Mouse (Mus musculus): ENCODE data around the gene Pgc.

Gene Pgc

GRCm38 (mm10) chr17:47726566-47726965 lies at the start of gene Pgc:
Gene Pgc, plus strand, starts transcription at chr17:47726842.
- DNase-seq: no peak

DNA sequence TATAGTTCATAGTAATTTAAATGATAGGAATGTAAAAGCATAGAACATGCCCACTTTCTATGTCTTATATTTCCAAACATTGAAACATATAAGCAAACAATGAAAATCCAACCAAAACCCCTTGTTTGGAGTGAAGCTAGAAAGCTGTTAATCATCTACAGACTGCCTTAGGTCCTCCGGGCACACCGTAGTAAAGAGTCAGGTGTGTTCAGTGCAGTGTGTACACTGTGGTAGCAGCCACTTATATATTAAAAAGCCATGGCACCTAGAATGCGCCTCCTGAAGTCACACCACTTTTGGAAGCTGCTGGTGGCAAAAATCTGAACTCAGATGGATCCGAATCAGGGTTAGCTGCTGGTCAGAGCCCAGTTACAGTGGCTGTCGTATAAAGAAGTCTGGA lies 48.4 kb upstream of the Pgc start:
- DNase-seq: no peak

DNA sequence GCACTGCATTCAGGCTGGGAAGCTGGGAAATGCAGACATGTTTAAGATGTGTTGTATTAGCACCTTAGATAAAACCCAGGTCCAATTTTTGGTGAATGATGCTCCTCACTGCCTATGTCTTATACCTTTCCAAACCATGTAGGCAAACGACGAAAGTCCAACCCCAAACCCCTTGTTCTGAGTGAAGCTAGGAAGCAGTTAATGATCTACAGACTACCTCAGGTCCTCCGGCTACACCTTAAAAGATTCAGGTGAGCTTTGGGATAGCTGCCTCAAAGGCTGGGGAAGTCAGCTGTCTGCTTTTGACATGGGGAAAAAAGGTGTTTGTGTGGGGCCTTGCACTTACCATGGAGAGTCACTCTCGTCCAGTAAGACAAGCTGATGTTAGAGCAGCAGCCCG lies 47.9 kb upstream of the Pgc start:
- DNase-seq: no peak

DNA sequence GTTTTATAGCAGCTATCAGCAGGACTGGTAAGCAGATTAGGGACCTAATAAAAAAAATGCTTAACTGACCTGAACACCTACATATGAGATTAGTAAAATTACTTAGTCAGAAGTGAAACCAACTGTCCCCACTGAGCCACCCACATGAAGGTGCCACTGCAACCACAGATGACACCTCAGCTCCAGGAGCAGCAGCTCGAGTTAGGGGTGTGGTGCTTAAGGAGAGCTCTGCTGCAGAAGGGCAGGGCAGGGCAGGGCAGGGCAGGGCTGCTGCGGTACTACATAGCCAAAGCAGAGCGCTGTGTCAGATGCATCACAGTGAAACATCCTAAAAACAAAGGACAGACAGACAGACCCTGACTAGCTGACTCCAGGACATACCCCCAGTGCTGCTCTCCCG lies 43.8 kb upstream of the Pgc start:
- DNase-seq: no peak

- DNase-seq: peak; percentile 98
These were observed 39.0 kb upstream of the Pgc start for GRCm38 (mm10) chr17:47687409-47688343.

DNA sequence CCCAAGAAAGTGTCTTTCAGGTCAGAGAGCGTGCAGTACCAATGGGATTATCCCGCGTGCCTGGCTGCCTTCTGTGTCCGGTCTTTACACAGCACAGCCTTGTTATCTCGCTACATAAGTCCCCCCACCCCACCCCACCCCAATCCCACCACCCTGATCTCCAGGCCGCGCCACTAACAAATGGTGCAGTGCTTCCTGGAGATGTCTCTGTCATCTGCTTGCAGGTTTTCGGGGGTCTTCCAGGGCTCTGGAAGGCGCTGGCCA lies 38.4 kb upstream of the Pgc start, which contains the start of gene Tomm6:
Tomm6 (minus strand) TSS at position 43 of the 264 bp plus-strand sequence.
- DNase-seq: no peak

- DNase-seq: peak; percentile 80
These were observed 37.8 kb upstream of the Pgc start, which contains the start of gene Frs3 for GRCm38 (mm10) chr17:47688608-47689575. Gene Frs3, plus strand, starts transcription at chr17:47689030.

DNA sequence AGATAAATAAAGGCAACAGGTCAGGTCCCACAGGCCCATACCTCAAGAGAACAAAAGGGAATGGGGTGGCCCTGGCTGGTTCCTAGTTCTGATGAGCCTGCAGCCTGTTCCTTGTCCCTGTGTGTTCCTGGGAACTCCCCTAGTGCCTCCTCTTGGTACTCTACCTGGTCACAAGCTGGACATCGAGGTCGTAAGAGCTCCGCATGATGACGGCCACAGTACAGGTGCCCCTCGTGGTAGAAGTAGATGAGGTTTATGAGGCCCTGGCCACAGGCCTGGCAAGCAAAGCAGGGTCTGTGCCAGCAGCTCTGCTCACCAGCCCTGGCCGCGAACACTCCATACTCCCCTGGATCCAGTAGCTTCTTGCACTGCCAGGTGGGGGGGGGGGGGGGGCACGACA lies 36.7 kb upstream of the Pgc start:
- no peak for DNase-seq

- DNase-seq: no peak
These were observed 35.0 kb upstream of the Pgc start for GRCm38 (mm10) chr17:47691650-47692049.

GRCm38 (mm10) chr17:47693671-47694441 lies 32.8 kb upstream of the Pgc start:
- DNase-seq: no peak

DNA sequence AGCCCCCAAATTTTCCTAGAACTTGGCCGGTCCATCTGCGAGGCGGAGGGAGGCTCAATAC lies 32.4 kb upstream of the Pgc start, which contains the start of gene Gm21981:
Gm21981 (minus strand) TSS at position 14 of the 61 bp plus-strand sequence.
- DNase-seq: no peak

DNA sequence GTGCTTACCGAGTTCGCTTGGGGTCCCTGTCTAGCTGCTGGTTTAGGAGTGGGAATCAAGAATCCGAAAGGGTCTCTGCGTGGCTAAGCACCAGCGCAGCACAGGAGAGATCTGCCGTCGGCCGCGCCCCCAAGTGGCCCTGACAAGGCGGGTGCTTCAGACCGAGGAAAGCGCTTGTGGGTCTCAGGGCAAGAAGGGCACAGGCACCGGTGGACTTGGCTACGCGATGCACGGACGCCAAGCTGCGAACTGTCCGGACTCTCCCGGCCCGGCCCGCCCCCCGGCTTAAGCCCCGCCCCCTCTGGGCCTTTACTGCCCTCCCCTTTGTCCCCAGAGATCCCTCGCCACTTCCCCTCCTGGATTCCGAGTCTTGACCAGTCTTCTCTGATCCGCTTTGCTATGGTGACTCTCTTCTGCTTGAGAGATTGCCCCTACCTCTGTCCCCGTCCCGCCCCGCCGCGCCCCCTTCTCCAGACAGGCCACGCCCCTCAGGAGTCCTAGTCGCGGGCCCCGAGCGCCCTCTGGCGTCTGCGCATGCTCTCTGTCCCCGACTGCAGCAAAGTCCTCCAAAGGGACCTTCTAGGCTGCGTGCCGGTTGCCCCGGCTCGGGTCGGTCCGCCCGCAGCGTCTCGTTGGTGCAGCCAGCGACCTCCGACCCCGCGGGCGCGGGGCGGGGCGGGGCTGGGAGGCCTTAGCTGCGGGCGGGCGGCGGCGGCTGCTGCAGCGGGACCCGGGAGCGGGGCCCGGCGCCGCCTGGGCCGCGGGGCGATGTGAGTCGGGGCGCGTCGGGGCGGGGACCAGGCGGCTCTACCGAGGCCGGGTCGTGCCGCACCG lies 31.9 kb upstream of the Pgc start, which contains the start of gene Prickle4:
Prickle4 (minus strand) TSS at position 234 of the 834 bp plus-strand sequence.
- DNase-seq: peak; percentile 98

DNA sequence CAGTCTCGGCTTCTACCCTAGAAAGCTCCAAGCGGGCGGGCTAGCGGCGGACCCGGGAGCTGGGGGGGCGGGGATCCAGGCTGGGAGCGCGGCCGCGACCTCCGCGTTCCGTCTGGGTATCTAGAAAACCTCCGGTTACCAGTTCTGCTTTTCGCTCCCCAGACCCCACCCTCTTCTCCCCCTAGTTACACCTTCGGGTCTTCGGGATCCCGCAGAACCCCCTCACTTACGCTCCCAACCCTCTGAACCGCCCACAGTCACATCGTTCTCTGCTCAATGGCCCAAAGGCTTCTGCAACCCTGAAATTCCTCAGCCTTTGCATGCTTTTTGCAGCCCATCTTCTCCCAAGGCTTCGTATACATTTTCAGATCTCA lies 31.3 kb upstream of the Pgc start:
- DNase-seq: no peak

DNA sequence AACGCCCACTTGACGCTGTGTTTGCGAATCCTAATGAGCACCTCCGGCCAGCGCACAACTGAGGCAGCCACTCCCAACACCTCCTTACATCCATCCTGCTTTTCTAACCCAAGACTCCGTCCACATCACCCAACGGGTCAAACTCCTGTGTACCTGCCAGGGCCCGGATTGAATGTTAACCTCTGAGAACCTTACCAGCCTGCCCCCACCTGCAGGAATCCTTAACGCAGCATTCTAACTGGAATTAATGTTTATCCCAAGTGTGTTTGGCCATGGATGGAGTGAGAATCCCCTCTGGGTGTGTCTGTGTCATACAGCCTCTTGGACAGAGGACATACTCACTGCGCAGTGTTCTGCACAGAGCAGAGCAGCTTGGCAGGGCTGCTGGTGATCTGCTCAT lies 28.5 kb upstream of the Pgc start:
- DNase-seq: no peak

DNA sequence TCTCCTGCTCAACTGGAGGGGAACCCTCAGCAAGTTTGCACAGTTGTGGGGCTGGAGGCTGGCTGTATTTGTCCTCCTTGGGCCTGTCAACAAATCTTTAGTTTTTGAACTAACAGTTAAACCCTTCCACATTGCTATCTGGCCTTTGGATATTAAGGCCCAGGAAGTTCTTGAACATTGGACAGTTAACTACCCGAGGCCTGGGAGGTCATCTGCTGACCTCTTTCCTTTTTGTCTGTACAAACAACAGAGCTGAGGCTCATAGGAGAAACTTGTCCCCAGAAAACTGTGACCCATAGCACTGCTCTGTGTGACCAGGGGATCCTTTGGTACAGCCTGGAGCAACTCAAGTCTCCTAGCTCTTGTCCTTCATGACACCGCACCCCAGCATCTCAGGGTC lies 27.6 kb upstream of the Pgc start:
- no peak for DNase-seq

DNA sequence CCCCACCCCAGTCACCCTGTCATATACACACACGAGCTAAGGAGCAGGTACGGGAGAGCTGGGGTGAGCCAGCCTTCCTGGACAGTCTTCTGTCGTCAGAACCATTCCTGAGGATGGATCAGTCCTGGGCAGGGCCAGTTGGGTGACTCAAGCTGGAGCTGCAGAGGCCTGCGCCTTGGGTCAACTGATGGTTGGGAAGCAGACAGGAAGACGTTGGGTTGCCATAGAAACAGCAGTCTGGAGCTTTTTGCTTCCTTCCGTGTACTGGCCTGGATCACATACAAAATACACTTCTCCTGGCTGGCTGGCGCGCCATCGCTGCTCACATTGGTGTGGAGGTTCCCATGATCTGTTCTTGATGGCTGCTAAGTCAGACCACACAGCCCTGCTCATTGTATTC lies 24.8 kb upstream of the Pgc start:
- DNase-seq: no peak

- DNase-seq: no peak
These were observed 23.9 kb upstream of the Pgc start for GRCm38 (mm10) chr17:47702548-47703345.

DNA sequence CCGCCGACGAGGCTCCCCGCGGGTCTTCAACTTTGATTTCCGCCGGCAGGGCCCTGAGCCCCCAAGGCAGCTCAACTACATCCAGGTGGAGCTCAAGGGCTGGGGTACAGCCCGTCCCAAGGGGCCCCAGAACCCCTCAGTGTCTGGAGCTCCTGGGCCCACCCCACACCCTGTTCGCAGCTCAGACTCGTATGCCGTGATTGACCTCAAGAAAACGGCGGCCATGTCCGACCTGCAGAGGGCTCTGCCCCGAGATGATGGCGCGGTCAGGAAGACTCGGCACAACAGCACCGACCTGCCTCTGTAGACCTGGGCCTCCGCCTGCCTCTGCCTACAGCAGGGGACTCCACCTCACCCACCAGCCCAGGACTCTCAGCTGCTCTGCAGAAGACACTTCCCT lies 23.1 kb upstream of the Pgc start:
- no peak for DNase-seq

- no peak for DNase-seq
These were observed 21.9 kb upstream of the Pgc start for GRCm38 (mm10) chr17:47704692-47705091.

GRCm38 (mm10) chr17:47706196-47706595 lies 20.4 kb upstream of the Pgc start:
- DNase-seq: no peak

- DNase-seq: no peak
These were observed 18.7 kb upstream of the Pgc start for GRCm38 (mm10) chr17:47707961-47708360.

DNA sequence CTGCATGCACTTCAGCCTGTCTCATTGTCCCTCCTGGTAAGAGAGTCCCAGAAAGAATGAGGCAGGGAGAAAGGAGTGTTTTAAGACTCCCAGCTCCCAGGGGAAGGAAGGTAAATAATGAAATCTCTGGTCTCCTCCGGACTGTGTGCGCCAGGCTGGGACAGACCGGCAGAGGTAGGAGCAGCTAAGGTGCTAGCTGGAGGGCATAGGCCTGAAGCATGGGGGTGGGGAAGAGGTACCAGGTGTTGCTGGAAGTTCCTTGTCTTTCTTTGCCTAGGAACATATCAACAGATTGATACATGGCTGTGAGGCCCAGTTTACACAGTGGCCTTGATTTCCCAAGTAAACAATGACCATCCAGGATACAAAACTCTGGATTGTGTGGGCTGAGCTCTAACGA lies 17.7 kb upstream of the Pgc start:
- DNase-seq: no peak

Data from retina, postnatal 1 day (tissue).